Mouse (Mus musculus) left cerebral cortex, postnatal 36 days (tissue): Measurements from ENCODE around the gene Ralgps2. TPM values are rescaled to one million over a fixed set of nuclear protein-coding genes. Genes with fewer than 3 reads are reported as not detected.

ENCODE experiments used
- DNase-seq, 2 experiments: peaks; one replicate each; pipeline ENCODE4 v3.0.0; 2021 to 2022; ENCODE audit warnings: low spot score in 2 of 2, mixed read lengths in 1 of 2
- intact Hi-C: fragments of 180-260 bp; cut with DNase I; formaldehyde crosslinking; loops from one replicate; pipeline ENCODE4 v1.15.1; 2025
- total RNA-seq, 2 experiments: library from RNA; stranded (reverse); gene quantifications; 2 replicates each; pipeline ENCODE4 v1.2.3; 2021

The Ralgps2 gene
- total RNA-seq, 2 experiments from 2014 or later = 32.0 to 50.1 TPM

DNA sequence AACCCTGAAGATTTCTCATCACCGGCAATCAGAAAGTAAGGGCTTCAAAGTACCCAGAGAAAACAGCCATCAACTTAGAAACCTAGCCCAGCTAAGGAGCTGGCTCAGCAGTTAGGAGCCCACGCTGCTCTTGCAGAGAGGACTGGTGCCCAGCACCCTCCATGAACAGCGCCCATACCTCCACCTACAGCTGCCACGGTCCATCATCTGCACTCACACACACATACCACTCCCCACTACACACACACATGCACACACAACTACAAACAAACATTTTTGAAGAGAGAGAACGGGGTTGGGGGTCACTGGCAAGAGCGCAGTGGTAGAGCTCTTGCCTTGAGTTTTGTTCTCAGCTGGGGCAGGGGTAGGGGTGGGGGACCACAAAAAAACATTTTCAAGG, 26.2 kb downstream of the Ralgps2 start:
- intact Hi-C loops = loop anchor here (5.0 kb wide), 1 partner anchor 171 kb away; no protein-coding TSS in a partner anchor
- DNase-seq = no peak

DNA sequence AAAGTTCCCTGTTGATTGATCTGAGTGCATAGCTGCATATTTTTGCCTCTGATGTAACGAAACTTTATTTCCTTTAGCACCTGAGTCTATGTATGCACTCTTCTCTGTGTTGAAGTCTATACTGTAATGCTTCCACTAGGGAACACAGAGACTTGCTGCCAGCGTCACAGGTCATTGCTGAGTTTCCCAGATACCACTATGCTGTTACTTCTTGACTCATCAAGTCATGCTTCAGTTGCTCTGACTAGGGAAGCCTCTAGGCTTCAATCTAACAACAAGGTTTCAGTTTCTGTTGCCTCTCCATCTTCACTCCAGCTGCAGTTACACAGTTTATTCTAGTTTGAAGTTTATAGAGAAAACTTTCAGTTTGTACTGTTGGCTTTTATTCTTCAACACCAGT, 28.5 kb downstream of the Ralgps2 start:
- intact Hi-C loops = loop anchor here (5.0 kb wide), 1 partner anchor 169 kb away; no protein-coding TSS in a partner anchor
- DNase-seq = no peak

DNA sequence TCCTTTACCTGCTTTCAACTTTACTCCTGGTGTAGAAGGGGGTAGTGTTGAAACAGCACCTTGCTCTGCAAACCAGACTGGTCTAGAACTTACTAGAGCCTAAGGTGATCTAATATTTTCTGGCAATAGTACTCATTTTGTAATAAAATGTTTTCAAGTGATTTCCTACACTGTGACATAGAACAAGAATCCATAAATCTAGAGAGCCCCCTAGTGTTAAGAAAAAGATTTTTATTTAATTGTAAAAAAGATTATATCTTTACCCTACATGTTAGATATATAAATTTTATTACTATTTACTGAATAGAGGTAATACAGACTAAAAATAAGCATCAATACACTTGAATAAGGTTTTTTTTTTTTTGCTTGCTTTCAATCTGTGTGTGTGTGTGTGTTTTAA, 29.6 kb downstream of the Ralgps2 start:
- DNase-seq = no peak
- intact Hi-C loops = loop anchor here (5.0 kb wide), 1 partner anchor 168 kb away; no protein-coding TSS in a partner anchor

DNA sequence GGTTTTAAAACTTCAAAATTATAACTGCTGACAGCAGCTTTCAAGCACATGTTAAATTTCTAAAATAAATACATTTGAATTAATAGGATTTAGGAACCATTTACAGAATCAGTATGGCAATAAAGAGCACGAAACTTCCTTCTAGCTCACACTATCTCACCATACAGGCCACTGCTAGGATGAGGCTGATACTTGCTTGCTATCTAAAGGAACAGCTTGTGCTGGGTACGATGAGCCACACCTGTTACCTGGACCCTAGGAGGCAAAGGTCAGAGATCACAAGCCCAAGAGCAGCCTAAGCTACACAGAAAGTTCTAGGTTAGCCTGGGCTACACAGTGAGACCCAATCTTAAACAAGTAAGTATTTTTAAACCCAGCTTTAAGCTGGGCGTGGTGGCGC, 30.2 kb downstream of the Ralgps2 start:
- intact Hi-C loops = no loop called here
- DNase-seq = no peak

DNA sequence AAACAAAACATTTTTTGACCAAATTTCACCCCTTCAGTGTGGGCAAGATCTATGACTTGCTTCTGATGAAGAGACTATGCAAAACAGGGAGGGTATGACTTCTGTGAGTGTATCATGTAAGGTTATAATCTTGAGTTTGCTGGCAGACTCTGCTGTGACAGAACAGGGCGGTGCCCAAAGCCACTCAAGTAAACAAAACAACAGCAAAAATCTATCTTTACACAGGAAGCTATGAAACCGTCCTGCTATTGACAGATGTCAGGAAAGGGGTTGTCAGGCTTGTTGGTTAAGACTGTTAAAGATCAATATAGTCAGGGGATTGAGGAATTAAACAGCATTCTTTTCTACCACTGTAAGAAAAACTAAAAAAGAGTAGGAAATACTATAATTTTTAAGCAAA, 33.8 kb downstream of the Ralgps2 start:
- DNase-seq = no peak
- intact Hi-C loops = no loop called here

DNA sequence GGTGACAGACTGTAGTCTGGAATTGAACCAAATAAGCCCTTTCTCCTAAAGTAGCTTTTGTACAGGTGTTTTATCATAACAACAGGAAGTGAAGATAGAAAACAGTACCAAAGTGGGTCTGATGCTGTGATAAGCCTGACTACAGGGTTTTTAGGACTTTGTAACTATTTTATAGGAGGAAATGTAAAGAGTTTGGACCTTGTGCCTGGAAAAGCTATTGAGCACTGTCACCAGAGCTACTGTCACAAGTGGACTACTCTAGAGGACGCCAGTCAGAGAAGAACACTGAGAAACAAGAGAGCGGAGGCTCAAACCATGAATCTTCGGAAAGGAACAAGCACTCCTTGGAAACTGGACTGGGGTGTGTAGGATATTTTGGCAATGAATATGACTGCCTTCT, 35.5 kb downstream of the Ralgps2 start:
- intact Hi-C loops = no loop called here
- DNase-seq = no peak

DNA sequence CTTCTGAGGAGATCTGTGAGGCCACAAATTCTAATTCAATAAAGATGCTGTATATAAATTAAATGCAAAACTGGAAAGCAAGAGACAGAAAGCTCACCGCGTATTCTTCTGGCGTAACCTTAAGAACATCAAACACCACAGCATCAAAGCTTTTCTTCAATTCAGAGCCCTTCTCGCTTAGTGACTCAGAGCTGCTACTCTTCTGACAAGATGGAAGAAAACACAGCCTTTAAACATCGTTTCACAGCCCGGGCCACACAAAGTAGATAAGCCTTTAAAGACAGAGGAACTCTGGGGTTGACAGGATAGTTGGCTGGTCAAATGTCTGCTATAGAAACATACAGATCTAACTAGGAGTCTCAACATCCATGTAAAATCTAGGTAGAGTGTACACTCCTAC, 37.7 kb downstream of the Ralgps2 start:
- intact Hi-C loops = no loop called here
- DNase-seq = no peak

DNA sequence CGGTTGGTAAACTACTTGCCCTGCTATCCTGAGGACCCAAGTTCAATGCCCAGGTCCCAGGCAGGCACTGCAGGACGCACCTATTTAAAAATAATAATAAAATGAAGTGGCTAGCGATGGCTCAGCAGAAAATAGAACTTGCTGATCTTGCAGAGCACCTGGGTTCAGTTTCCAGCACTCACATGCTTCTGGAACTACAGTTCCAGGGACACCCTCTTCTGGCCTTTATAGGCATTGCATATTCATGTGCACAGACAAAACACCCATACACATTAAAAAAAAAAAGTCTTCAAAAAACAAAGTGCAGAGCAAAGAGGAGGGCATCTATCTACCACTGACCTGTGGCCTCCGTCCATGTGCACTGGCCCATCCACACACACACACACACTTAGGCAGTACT, 47.9 kb downstream of the Ralgps2 start:
- intact Hi-C loops = no loop called here
- no peak for DNase-seq

DNA sequence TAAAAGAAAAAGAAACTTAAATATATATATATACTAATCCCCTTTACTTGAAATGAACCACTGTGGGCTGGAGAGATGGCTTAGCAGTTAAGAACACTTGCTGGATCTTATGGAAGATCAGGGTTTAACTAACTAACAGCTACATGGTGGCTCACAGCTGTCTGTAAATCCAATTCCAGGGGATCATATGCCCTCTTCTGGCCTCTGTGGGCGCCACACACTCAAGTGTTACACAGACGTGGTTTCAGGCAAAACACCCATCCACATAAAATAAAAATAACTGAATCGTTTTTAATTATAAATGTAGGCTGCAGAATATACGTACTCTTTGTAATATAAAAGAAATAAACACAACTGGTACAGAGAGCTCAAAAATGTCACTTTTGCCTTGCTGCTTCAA, 50.6 kb downstream of the Ralgps2 start:
- intact Hi-C loops = loop anchor here (5.0 kb wide), 1 partner anchor 137 kb away; no protein-coding TSS in a partner anchor
- no peak for DNase-seq

DNA sequence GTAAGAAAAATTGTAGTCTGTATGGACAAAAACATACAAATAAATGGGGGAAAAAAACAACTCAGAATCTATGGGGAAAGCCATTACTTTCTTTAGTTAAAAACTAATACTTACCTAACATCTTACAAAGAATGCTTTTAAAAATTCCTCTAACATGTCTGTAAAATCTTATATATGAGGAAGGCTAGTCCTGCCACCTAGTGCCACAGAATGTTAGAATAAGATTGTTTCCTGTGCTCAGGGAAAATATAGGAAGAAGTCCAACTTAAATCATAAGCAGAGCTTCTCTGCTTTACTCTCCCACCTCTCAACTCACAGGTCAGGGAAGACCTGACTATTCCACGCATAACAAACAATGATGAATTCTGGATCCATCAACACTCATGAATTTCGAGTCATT, 53.5 kb downstream of the Ralgps2 start:
- intact Hi-C loops = loop anchor here (5.0 kb wide), 1 partner anchor 134 kb away; no protein-coding TSS in a partner anchor
- DNase-seq = no peak

DNA sequence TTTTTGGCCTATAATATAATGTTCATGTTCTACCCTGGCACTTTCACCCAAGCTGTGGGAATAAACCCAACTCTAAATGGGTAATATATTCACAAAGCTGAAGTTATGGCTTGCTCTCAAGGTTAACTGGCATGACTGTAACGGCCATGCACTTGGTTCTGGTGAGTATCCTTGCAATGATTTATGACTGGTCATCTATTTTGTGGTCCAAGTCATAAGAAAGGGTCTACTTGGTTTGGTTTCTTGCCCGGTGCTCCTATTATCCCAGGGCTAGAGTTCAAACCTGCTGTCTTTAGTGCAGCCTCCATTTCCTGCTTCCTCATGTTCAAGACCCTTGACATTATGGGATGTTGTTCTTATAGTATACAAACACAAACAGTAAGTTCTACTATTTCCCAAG, 54.6 kb downstream of the Ralgps2 start:
- DNase-seq = no peak
- intact Hi-C loops = loop anchor here (5.0 kb wide), 1 partner anchor 132 kb away; no protein-coding TSS in a partner anchor

DNA sequence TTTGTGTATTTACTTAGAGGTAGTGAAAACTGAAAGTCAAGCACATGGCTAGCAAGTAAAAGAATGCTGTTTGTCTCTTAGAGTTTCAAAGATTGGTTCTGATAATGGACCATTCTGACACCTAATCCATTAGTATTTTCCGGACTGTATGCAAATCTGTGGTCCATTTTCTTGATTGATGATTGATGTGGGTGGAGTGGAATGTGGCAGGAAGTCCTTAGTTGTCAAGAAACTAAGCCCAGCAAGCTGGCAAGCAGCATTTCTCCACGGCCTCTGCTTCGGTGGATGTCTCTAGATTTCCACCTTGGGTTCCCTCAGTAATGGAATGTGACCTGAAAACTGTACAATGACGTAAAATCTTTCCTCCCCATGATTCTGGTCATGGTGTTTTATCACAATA, 68.8 kb downstream of the Ralgps2 start:
- no peak for DNase-seq
- intact Hi-C loops = no loop called here

DNA sequence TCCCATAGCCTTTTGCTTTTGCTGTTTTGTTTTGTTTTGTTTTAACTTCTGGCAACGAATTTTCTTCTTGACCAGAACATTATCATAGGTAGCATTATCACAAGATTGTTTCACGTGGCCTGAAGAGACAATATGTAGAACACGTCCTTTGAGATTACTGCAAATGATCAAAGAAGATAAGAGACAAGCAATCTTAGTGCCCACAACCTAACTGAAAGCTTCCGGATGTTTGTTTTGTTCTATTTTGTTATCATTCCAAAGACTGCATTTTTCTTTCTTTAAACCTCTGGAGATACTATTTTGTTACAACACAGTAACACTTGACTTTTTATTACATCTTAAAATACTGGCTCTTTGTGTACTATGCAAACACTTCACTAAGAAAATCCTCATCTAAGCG, 69.4 kb downstream of the Ralgps2 start:
- intact Hi-C loops = no loop called here
- no peak for DNase-seq

DNA sequence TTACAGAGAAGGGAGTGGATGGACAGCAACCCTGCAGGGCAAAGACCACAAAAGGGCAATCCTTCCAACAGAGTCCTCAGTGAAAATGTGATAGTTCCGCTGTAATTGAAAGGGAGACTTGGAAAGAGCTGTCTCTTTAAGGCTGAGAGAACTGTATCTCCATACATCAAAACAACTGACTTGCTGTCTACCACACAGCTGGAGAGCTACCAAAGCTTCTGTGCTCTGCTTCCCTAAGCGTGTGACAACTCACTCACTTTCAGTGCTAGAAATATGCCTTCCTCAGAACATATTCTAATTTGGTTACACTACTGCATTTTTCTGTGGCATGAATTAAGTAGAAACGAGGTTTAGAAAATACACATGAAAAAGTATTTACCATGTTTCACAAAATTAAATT, 75.2 kb downstream of the Ralgps2 start:
- peak in 1 of 2 experiments; percentile 17 for DNase-seq
- intact Hi-C loops = no loop called here

DNA sequence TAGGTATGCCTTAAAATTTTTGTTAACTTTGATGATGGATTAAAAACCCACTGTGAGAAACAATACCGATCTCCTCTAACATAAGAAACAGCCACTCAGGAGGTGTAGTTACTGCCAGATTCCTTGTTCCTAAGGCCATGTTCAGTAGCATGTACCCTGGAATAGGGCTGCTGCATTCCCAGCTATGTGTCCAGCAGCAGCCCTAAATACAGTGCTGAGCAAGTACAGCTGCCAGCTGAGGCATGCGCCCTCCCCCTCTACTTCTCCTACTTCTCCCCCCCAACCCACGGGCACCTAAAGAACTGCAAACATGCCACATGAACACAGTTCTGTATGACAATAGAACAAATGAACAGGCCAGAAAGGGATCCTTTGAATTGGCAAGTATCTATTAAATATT, 75.7 kb downstream of the Ralgps2 start:
- intact Hi-C loops = no loop called here
- DNase-seq = no peak

DNA sequence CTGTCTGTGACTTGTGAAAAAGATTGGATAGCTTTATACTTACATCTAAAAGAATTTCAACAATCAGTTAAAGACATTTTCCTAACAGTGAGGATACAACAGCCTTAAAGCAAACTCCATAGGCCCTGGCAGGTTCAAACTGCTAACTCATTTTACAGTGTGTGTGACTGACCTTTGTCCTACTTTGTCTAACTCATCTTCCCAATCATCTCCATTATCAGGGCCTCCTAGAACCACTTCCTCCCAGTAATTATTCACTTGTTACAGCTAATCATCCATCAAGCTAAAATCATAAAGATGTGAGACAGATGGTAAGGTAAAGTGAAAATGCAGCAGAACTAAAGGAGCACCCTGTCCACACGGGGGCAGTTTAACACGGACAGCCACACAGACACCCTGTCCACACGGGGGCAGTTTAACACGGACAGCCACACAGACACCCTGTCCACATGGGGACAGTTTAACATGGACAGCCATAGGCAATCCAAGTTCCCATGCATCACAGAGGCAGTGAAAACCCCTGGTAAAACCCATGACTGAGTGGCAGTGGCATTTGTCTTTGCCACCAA, 77.9 kb downstream of the Ralgps2 start:
- intact Hi-C loops = no loop called here
- DNase-seq = no peak

DNA sequence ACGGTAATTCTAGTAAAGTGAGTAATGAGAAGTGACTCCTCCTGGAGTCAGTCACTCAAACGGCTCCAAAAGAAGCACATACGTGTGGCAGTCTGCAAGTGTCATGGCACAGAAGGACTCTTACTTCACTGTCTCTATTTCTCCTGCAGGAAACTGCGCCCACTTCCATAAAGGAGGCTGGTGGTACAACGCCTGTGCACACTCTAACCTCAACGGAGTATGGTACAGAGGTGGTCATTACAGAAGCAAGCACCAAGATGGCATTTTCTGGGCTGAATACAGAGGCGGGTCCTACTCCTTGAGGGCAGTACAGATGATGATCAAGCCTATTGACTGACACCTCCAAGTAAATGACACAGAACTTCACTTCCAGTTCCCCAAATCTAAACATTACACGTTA, 79.2 kb downstream of the Ralgps2 start:
- DNase-seq = no peak
- intact Hi-C loops = no loop called here

DNA sequence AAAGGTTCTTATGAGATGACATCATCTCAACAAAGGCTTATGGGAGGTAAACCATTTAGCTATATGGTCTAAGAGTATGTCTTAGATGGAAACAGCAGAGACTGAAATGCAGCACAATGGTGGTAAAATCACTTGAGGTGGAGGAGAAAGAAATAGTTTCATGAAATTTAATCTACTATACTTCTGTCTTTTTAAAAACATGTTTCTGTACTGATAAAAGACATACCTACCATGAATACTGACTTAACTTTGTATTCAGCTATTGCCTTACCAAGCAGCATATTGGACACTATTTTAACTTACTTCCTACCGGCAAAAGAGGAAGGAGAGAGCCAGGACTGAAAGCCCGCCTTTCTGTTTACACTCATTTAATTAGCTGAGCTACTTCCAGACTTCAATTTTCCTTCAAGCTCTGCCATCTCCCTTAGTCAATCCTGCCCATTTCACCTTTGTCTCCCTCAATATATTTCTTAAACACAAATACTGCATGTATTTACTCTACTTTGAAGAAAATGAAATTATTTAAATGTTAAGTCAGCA, 79.6 kb downstream of the Ralgps2 start:
- intact Hi-C loops = no loop called here
- DNase-seq = no peak

DNA sequence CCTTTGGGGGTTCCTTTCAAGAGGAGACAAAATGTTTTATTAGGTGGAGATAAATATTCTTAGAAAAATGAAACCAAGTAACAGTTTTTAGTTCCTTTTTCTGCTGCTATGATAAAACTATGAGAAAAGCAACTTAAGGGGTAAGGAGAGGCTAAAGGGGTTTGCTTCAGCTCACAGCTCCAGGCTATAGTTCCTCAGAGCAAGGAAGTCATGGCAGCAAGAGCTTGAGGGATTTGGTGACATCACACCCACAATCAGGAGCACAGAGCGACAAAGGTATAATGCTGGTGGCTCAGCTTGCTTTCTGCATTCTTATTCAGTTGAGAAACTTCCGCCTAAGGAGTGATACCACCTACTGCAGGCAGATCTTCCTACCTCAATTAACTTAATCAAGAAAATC, 80.3 kb downstream of the Ralgps2 start:
- DNase-seq = no peak
- intact Hi-C loops = no loop called here

DNA sequence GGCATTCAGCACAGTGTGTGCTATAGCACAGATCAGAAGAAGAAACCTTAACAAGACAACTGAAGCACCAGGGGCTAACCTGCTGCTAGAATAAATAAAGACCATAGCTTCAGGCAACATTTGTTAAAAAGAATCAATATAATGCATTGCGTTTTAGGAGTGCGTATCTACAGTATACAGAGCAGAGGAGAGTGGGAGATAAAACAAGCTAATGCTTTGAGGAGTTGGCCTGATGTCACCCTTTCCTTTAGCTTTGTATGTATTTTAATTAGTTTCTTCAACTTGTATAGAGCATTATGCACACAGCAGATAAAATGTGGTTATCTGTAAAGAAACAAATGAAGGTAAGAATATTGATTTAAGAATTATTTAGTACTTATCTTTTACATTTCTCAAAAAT, 82.8 kb downstream of the Ralgps2 start:
- DNase-seq = no peak
- intact Hi-C loops = no loop called here

DNA sequence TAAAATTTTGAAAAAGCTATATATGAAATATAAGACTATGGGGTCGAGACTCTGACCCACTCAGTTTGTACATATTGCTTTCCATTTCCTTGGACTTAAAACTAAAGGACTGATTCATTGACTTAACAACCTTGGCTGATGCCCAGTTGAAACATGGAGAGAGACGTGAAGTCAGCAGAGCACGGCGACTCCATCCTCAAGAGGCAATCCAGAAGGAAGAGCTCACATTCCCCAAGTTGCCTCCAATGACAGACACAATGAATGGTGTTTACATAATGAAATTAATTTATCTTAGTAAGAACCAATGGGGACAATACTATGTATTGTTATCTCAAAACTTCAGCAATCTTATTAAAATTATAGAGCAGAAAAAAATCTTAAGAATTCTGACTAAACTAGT, 84.9 kb downstream of the Ralgps2 start:
- intact Hi-C loops = no loop called here
- no peak for DNase-seq

DNA sequence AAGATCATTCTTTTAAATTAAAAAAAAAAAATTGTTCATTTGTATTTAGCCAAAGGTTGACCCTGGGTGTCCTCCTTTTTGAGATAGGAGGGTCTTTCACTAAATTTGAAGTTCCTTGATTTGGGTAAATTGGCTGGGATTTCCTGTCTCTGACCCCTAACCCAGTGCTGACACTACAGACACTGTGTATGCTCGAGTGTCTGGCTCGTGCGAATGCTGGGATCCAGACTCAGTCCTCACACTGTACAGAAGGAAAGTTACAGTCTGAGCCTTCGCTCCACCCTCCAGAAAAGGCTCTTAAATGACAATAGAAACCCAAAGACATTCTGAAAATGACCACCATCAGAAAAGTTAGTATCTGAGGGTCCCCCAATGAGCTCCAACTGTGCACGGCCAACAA, 86.6 kb downstream of the Ralgps2 start:
- DNase-seq = no peak
- intact Hi-C loops = no loop called here
